Mouse (Mus musculus) ES-Bruce4 (cell line): Measurements from ENCODE around the gene M6pr. TPM values are rescaled to one million over a fixed set of nuclear protein-coding genes. Genes with fewer than 3 reads are reported as not detected.

Experiments
- H3K27ac ChIP-seq: 2 replicates; pipeline ENCODE4 v1.5.1; 2012; ENCODE audit warnings: low read length, inconsistent platforms; ENCODE audit not compliant: insufficient read depth
- H3K27me3 ChIP-seq: 2 replicates; pipeline ENCODE4 v1.6.1; 2012; ENCODE audit warnings: mild to moderate bottlenecking, low read length, inconsistent platforms; ENCODE audit not compliant: control insufficient read depth, poor library complexity, insufficient read depth, severe bottlenecking
- H3K36me3 ChIP-seq: 2 replicates; pipeline ENCODE4 v1.6.1; 2012; ENCODE audit warnings: inconsistent platforms, mild to moderate bottlenecking, low read length, moderate library complexity; ENCODE audit not compliant: control insufficient read depth, poor library complexity, insufficient read depth, severe bottlenecking
- H3K4me1 ChIP-seq: one replicate; pipeline ENCODE4 v1.8.1; 2011; ENCODE audit warnings: low read length; ENCODE audit not compliant: control insufficient read depth, insufficient read depth
- H3K4me3 ChIP-seq: 2 replicates; pipeline ENCODE4 v1.5.1; 2011; ENCODE audit warnings: low read depth, mild to moderate bottlenecking, low read length
- H3K9ac ChIP-seq: 2 replicates; pipeline ENCODE4 v1.6.1; 2012; ENCODE audit warnings: low read depth, mild to moderate bottlenecking, inconsistent platforms; ENCODE audit not compliant: poor library complexity, severe bottlenecking
- H3K9me3 ChIP-seq: replicated peaks from 2 replicates; pipeline ENCODE4 v1.6.1; 2012; ENCODE audit warnings: mild to moderate bottlenecking, low read length, inconsistent platforms; ENCODE audit not compliant: control insufficient read depth, poor library complexity, insufficient read depth, severe bottlenecking
- CTCF ChIP-seq: IDR thresholded peaks from one replicate; pipeline ENCODE4 v1.8.1; 2011; ENCODE audit warnings: low read depth, low read length
- EP300 ChIP-seq: IDR thresholded peaks from 2 replicates; pipeline ENCODE4 v1.6.1; 2011; ENCODE audit warnings: low read depth, low read length; ENCODE audit not compliant: insufficient read depth
- POLR2A ChIP-seq: IDR thresholded peaks from one replicate; pipeline ENCODE4 v1.8.1; 2011; ENCODE audit warnings: low read length; ENCODE audit not compliant: insufficient read depth
- polyA plus RNA-seq: library from polyadenylated mRNA; stranded (reverse); fragments of >200 nt; gene quantifications from 2 replicates; pipeline ENCODE4 v1.2.4, GENCODE M21; 2011; ENCODE audit warnings: low read depth; ENCODE audit not compliant: missing spikeins, insufficient read depth, insufficient read length

The M6pr gene
- polyA plus RNA-seq, 1 experiment, result 104 TPM

DNA sequence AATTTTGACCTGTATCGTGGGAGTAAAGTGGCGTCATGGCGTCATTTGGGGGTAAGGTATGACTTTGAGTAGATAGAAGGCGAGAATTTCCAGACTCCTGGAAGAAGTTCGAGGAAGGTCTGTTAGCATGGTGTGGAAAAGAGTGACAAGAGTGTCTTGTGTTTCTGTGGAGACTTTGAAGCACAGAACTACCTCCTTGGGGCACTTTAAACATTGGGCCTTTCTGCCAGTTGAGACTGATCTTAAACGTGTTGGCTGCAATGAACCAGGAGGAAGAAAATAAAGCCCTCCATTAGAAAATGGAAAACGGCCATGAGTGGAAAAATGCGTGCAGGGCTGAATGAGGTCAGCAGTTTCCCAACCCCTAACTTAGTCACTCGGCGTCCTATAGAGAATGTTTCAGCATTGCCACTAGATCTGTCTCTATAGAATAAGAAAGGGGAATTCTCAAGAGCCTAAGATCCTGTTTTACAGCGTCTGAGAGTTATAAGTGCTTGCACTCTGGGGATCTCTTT lies 983 bp downstream of the M6pr start:
- H3K27ac ChIP-seq, result peak overlapping the region; percentile 21

DNA sequence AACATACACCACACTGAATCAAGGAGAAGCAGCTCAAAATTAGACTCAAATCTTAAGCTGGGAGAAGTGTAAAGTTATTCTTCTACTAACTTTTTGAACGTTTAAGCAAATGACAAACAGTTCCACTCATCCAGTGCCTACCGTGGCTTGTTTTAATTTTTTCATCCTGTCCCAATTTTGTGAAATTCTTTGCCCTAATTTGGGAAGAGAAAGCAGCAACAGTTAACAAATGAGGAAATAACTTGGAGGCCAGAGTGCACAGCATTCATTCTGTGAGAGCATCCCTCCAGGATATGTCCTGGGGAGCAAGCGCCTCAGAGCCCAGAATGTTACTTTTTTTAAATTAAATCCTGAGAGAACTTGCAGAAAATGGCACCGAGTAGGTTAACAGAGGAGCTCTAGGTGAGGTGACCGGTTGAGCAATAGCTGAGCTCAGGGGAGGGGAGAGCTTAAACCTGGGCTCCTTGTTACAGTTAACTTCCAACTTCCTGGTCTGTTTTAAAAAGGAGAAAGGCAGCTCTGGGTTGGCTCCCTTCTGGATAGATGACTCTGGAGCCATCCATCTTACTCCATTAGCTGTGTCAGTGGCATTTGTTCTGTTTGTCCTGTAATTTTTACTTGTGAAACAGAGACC lies 1.8 kb downstream of the M6pr start:
- H3K36me3 ChIP-seq, result peaks cover 40% of the 10 kb centered on the region
- TF ChIP-seq EP300 (no peak), CTCF (no peak)
- no peaks in the 10 kb centered on the region for H3K27me3 ChIP-seq
- peak overlapping the region; percentile 68 for H3K9ac ChIP-seq
- H3K9me3 ChIP-seq, result no peaks in the 10 kb centered on the region
- H3K27ac ChIP-seq, result no peak overlapping the region
- H3K4me1 ChIP-seq, result no peaks in the 10 kb centered on the region
- H3K4me3 ChIP-seq, result peak overlapping the region; percentile 39; the same call in 1 of the 2 replicates

More for the DNA sequence above, 983 bp downstream of the M6pr start:
- peak overlapping the region; percentile 94 for H3K4me3 ChIP-seq
- no peaks in the 10 kb centered on the region for H3K9me3 ChIP-seq
- no peaks in the 10 kb centered on the region for H3K4me1 ChIP-seq
- H3K36me3 ChIP-seq, result peaks cover 32% of the 10 kb centered on the region
- peak overlapping the region; percentile 68 for H3K9ac ChIP-seq
- H3K27me3 ChIP-seq, result no peaks in the 10 kb centered on the region
- TF ChIP-seq EP300 (no peak), POLR2A (no peak), CTCF (no peak)

DNA sequence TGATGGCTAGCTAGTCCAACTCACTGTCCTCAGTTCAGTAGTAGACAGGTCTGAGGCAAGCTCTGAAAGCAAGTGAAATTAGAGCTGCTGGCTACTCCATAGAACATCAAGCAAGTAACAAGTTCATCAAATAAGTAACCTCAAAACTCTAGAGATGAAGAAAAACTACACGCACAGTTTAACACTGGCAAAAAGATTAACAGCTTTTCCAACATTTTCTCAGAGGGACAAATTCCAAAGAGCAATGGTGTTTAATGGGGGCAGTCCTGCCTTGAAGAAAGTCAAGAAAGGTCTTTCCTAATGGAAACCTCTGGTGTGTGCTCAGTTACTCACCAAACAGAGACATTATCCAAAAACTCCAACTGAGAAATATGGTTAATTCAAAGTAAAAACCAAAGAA lies 10.2 kb downstream of the M6pr start:
- no peak overlapping the region for H3K9ac ChIP-seq
- H3K9me3 ChIP-seq, result no peaks in the 10 kb centered on the region
- H3K27ac ChIP-seq, result peak overlapping the region; percentile 64
- no peak overlapping the region for H3K4me3 ChIP-seq
- peaks cover 92% of the 10 kb centered on the region for H3K36me3 ChIP-seq
- no peaks in the 10 kb centered on the region for H3K27me3 ChIP-seq
- H3K4me1 ChIP-seq, result no peaks in the 10 kb centered on the region
- TF ChIP-seq POLR2A (no peak), CTCF (no peak), EP300 (no peak)

DNA sequence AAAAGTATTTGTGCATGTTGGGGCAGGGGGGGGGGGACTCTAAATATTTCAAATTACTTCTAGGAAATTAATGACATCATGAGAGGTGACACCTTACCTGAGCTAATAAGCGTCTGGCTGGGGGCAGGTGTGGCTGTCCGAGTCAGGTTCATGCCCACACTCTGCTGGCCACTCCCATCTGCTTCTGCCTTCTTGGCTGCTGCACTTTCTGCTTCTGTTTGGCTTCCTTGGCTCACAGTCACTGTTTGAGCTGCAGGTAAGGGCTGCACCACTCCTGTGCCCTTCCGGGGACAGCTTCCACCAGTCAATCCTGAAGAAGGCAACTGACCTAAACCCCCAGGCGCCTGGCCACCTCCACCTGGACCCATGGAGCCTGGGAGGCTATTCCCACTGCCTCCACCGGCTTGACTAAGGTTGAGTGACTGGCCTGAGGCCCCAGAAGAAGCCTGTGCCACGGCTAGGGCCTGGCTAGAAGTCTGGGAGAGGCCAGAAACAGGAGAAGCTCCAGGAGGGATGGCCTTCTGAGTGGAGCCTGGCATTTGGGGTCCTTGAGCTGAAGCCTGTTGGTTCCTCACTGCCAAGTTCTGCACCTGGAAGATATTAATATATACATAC lies 16.9 kb downstream of the M6pr start:
- peaks cover 91% of the 10 kb centered on the region for H3K36me3 ChIP-seq

DNA sequence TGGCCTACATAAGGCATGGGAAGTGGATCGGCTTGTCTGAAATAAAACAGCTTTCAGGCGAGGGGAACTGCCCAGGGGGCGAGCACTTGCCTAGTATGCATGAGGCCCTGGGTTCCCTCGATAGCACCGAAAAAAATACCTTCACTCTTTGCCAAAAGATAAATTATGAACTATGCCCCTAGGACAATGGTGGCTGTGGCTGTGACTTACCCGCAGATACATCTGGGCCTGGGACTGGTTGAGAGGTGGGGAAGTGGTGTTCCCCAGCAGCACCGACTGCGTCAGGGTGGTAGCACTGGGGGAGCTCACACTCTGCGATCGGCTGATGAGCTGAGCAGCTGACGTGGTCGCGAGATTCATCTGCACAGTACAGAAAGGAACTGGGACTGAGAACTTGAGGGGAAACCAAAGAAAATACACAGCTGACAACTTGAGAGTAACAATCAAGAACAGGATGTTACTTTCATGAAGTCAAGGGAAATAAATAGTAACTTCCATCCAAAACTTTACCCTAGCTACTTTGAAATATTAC lies 24.6 kb downstream of the M6pr start:
- H3K9me3 ChIP-seq, result no peaks in the 10 kb centered on the region
- no peak overlapping the region for H3K4me3 ChIP-seq
- no peak for TF ChIP-seq POLR2A
- H3K4me1 ChIP-seq, result peaks cover 2% of the 10 kb centered on the region
- no peak overlapping the region for H3K9ac ChIP-seq
- H3K36me3 ChIP-seq, result peaks cover 88% of the 10 kb centered on the region
- H3K27me3 ChIP-seq, result no peaks in the 10 kb centered on the region
- 0 out of 2 replicates have a peak overlapping the region, but pooled peaks have one; percentile 3 for H3K27ac ChIP-seq

More for the DNA sequence above, 16.9 kb downstream of the M6pr start:
- Histone ChIP-seq H3K27me3 (no peaks in the 10 kb centered on the region), H3K27ac (no peak overlapping the region), H3K4me3 (no peak overlapping the region), H3K9me3 (no peaks in the 10 kb centered on the region), H3K4me1 (peaks cover 2% of the 10 kb centered on the region), H3K9ac (no peak overlapping the region)
- TF ChIP-seq CTCF (no peak), POLR2A (no peak), EP300 (no peak)

DNA sequence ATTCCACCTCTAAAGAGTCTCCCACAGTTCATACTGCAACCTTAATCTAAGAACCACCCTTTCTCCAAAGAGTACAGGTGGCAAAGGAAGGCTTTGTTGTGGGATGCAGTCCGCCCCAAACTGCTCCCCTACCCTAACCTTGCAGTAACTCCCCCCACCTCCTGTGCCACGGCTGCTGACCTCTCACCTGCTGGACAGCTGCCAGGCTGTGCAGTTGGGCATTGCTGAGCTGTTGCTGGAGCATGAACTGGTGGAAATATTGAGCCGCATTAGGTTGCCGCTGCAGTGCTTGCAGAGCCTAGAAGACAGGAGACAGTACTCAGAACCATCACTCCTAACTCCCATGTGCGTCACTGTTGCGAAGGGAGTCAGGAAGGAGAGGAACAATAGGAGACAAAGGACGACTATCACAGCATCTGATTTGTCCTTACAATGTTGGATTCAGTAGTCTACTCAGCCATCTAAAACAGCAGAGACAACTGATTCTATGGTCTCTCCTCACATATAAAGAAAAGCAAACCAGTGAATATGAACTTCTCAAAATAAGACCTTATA lies 26.3 kb downstream of the M6pr start:
- Histone ChIP-seq H3K9me3 (no peaks in the 10 kb centered on the region), H3K27me3 (no peaks in the 10 kb centered on the region), H3K4me3 (peak overlapping the region; percentile 8), H3K4me1 (no peaks in the 10 kb centered on the region), H3K27ac (no peak overlapping the region), H3K9ac (no peak overlapping the region), H3K36me3 (peaks cover 71% of the 10 kb centered on the region)
- TF ChIP-seq EP300 (0 out of 2 replicates have a peak, but pooled peaks have one; percentile 20), POLR2A (no peak), CTCF (no peak)
